Mouse (Mus musculus) thymus, adult 2 months (tissue): ENCODE data around the gene Hoxc11. TPM values are rescaled to one million over a fixed set of nuclear protein-coding genes. Genes with fewer than 3 reads are reported as not detected.

Experiments
- DNase-seq: peaks from one replicate; pipeline ENCODE4 v3.0.0; 2021
- H3K27ac ChIP-seq: fragments of 200-500 bp; 2 replicates; pipeline ENCODE4 v1.5.1; 2012; ENCODE audit warnings: low read length, control low read depth; ENCODE audit not compliant: control insufficient read depth, insufficient read depth
- H3K27me3 ChIP-seq: fragments of 200-500 bp; 2 replicates; pipeline ENCODE4 v1.6.1; 2012; ENCODE audit warnings: mild to moderate bottlenecking, low read length, moderate library complexity, mixed read lengths; ENCODE audit not compliant: control insufficient read depth, insufficient read depth
- H3K36me3 ChIP-seq: fragments of 200-500 bp; 2 replicates; pipeline ENCODE4 v1.6.1; 2012; ENCODE audit warnings: mild to moderate bottlenecking, low read length, moderate library complexity; ENCODE audit not compliant: control insufficient read depth, insufficient read depth
- H3K4me1 ChIP-seq: fragments of 200-500 bp; replicated peaks from 2 replicates; pipeline ENCODE4 v1.6.1; 2012; ENCODE audit warnings: low read length; ENCODE audit not compliant: control insufficient read depth, insufficient read depth
- H3K4me3 ChIP-seq: fragments of 200-500 bp; 2 replicates; pipeline ENCODE4 v1.5.1; 2012; ENCODE audit warnings: mild to moderate bottlenecking, low read length, control low read depth, moderate library complexity; ENCODE audit not compliant: control insufficient read depth, insufficient read depth
- CTCF ChIP-seq: fragments of 200-500 bp; IDR thresholded peaks from 2 replicates; pipeline ENCODE4 v1.5.1; 2012; ENCODE audit warnings: mild to moderate bottlenecking, control low read depth, low read length, moderate library complexity, borderline replicate concordance; ENCODE audit not compliant: control insufficient read depth, poor library complexity, insufficient read depth; ENCODE audit errors: extremely low read depth
- POLR2A ChIP-seq: fragments of 200-500 bp; IDR thresholded peaks from 2 replicates; pipeline ENCODE4 v1.6.1; 2012; ENCODE audit warnings: mild to moderate bottlenecking, low read length, control low read depth, moderate library complexity; ENCODE audit not compliant: control insufficient read depth, poor library complexity, insufficient read depth; ENCODE audit errors: extremely low read depth
- WGBS: fragments of 180-500 bp; shearing (Covaris S2); methylation state at CpG from one replicate; pipeline ENCODE4 v1.1.7; 2018; 5-methylcytosine and 5-hydroxymethylcytosine counted together
- polyA plus RNA-seq: library from polyadenylated mRNA; depleted of rRNA; stranded (reverse); fragments of >200 nt; gene quantifications from 2 replicates; pipeline ENCODE4 v1.2.3, GENCODE M21; 2012

Gene Hoxc11
- polyA plus RNA-seq, 1 experiment = 0.66 TPM

GRCm38 (mm10) chr15:102917972-102918572 lies 36.2 kb upstream of the Hoxc11 start:
- H3K27me3 ChIP-seq = peaks cover 20% of the 10 kb centered on the region

GRCm38 (mm10) chr15:102918611-102919265 lies 35.5 kb upstream of the Hoxc11 start:
- peaks cover 22% of the 10 kb centered on the region for H3K27me3 ChIP-seq
- TF ChIP-seq POLR2A (no peak), CTCF (no peak)
- no peak overlapping the region for H3K27ac ChIP-seq
- DNase-seq = no peak
- H3K36me3 ChIP-seq = no peaks in the 10 kb centered on the region
- WGBS = 8% methylated on average over 7 of the region's 7 CpGs
- H3K4me1 ChIP-seq = no peaks in the 10 kb centered on the region
- no peak overlapping the region for H3K4me3 ChIP-seq

More at GRCm38 (mm10) chr15:102917972-102918572, 36.2 kb upstream of the Hoxc11 start:
- Histone ChIP-seq H3K4me3 (no peak overlapping the region), H3K27ac (no peak overlapping the region), H3K4me1 (no peaks in the 10 kb centered on the region), H3K36me3 (no peaks in the 10 kb centered on the region)
- TF ChIP-seq CTCF = no peak
- TF ChIP-seq POLR2A = no peak
- 10% methylated on average over 20 of the region's 20 CpGs for WGBS
- DNase-seq = no peak

GRCm38 (mm10) chr15:102919336-102920180 lies 34.7 kb upstream of the Hoxc11 start:
- Histone ChIP-seq H3K4me1 (no peaks in the 10 kb centered on the region), H3K27me3 (peaks cover 25% of the 10 kb centered on the region), H3K27ac (no peak overlapping the region), H3K4me3 (no peak overlapping the region), H3K36me3 (no peaks in the 10 kb centered on the region)
- WGBS = 10% methylated on average over 12 of the region's 12 CpGs
- DNase-seq = no peak
- TF ChIP-seq POLR2A (no peak), CTCF (no peak)

- Histone ChIP-seq H3K4me3 (no peak overlapping the region), H3K36me3 (no peaks in the 10 kb centered on the region), H3K4me1 (no peaks in the 10 kb centered on the region), H3K27me3 (peaks cover 25% of the 10 kb centered on the region), H3K27ac (no peak overlapping the region)
- DNase-seq = no peak
- 8% methylated on average over 19 of the region's 20 CpGs for WGBS
- no peak for TF ChIP-seq POLR2A
- no peak for TF ChIP-seq CTCF
Observed at GRCm38 (mm10) chr15:102920619-102921018, 33.6 kb upstream of the Hoxc11 start.

GRCm38 (mm10) chr15:102921053-102922011 lies 32.9 kb upstream of the Hoxc11 start, which contains the start of gene Hoxc13:
Hoxc13 (plus strand) TSS chr15:102921103.
- no peak for TF ChIP-seq POLR2A
- peaks cover 22% of the 10 kb centered on the region for H3K27me3 ChIP-seq
- no peak for DNase-seq
- no peaks in the 10 kb centered on the region for H3K4me1 ChIP-seq
- H3K27ac ChIP-seq = no peak within 1 kb of the TSS
- H3K36me3 ChIP-seq = no peaks in the 10 kb centered on the region
- H3K4me3 ChIP-seq = no peak within 1 kb of the TSS
- 6% methylated on average over 80 of the region's 88 CpGs for WGBS

GRCm38 (mm10) chr15:102922012-102922362 lies 32.2 kb upstream of the Hoxc11 start:
- WGBS = 7% methylated on average over 19 of the region's 24 CpGs
- Histone ChIP-seq H3K4me1 (no peaks in the 10 kb centered on the region), H3K36me3 (no peaks in the 10 kb centered on the region), H3K4me3 (no peak overlapping the region), H3K27me3 (peaks cover 20% of the 10 kb centered on the region), H3K27ac (no peak overlapping the region)
- TF ChIP-seq CTCF (no peak), POLR2A (no peak)
- DNase-seq = no peak
